Mouse (Mus musculus) liver, adult (tissue): ENCODE results near the gene Cngb1.

Experiments
- GATA4 ChIP-seq: IDR thresholded peaks from 2 replicates; pipeline ENCODE4 v1.6.1; 2014; ENCODE audit warnings: mild to moderate bottlenecking, low read length; ENCODE audit not compliant: insufficient replicate concordance

The Cngb1 gene

GRCm38 (mm10) chr8:95200001-95200405, 106.4 kb downstream of the Cngb1 start:
- no peak for TF ChIP-seq GATA4

GRCm38 (mm10) chr8:95195728-95196127, 110.7 kb downstream of the Cngb1 start:
- no peak for TF ChIP-seq GATA4

GRCm38 (mm10) chr8:95191497-95192175, 114.7 kb downstream of the Cngb1 start:
- TF ChIP-seq GATA4, result no peak
